Comparison of ENCODE assay signal across 8 mouse cellular contexts in genomic region chr13:98031642-98031960, GRCm38 (mm10).
DNase-seq lines count a peak whose midpoint lies in the region; ATAC-seq and TF ChIP-seq lines count a peak whose summit lies in the region.

No protein-coding gene starts in this region.

- peak overlapping the region; percentile 55; the same call in 1 of the 2 replicates for H3K27ac ChIP-seq in heart, adult 2 months
- H3K27ac ChIP-seq in ES-Bruce4 (ENCODE audit: insufficient read depth, low read length): no peak overlapping the region

- H3K9me3 ChIP-seq in ES-Bruce4 (replicated peaks; ENCODE audit: control insufficient read depth, insufficient read depth, low read length, poor library complexity, severe bottlenecking): no peaks in the 10 kb centered on the region

- TF ChIP-seq CTCF in heart, adult 2 months (IDR thresholded peaks at IDR 0.05): no peak
- TF ChIP-seq CTCF in ES-Bruce4 (IDR thresholded peaks at IDR 0.05; ENCODE audit: low read depth, low read length): no peak

- peak overlapping the region; percentile 35; the same call in 1 of the 2 replicates for H3K9ac ChIP-seq in heart, adult 2 months (ENCODE audit: low read depth, low read length)
- H3K9ac ChIP-seq in ES-Bruce4 (ENCODE audit: low read depth, poor library complexity, severe bottlenecking): 0 out of 2 replicates have a peak overlapping the region, but pooled peaks have one; percentile 1

- ATAC-seq in hematopoietic stem cell, adult 5-6 weeks (replicated peaks in 1 of 2; ENCODE audit: insufficient read depth in 1 of 2, low FRiP score in 2 of 2, low TSS enrichment in 1 of 2, low read depth in 1 of 2, poor library complexity in 2 of 2, severe bottlenecking in 2 of 2): peak; percentile 17 to 29; a peak in 1 of 4 replicates
- ATAC-seq in megakaryocyte progenitor cell, adult 5-6 weeks (replicated peaks; ENCODE audit: poor library complexity): peak; percentile 30

- H3K36me3 ChIP-seq in heart, adult 2 months (ENCODE audit: control insufficient read depth, insufficient read depth, low read length): no peaks in the 10 kb centered on the region
- no peaks in the 10 kb centered on the region for H3K36me3 ChIP-seq in ES-Bruce4 (ENCODE audit: control insufficient read depth, insufficient read depth, low read length, poor library complexity, severe bottlenecking)

- H3K79me2 ChIP-seq in heart, adult 2 months (replicated peaks; ENCODE audit: control insufficient read depth, insufficient read depth, low read length): no peaks in the 10 kb centered on the region

- TF ChIP-seq POLR2A in heart, adult 2 months (IDR thresholded peaks at IDR 0.05; ENCODE audit: insufficient read depth, low read depth, low read length): no peak
- TF ChIP-seq POLR2A in ES-Bruce4 (IDR thresholded peaks at IDR 0.05; ENCODE audit: insufficient read depth, low read length): no peak

- H3K27me3 ChIP-seq in heart, adult 2 months (ENCODE audit: control insufficient read depth, insufficient read depth, low read length): no peaks in the 10 kb centered on the region
- H3K27me3 ChIP-seq in ES-Bruce4 (ENCODE audit: control insufficient read depth, insufficient read depth, low read length, poor library complexity, severe bottlenecking): no peaks in the 10 kb centered on the region

- peaks cover 10% of the 10 kb centered on the region for H3K4me1 ChIP-seq in heart, adult 2 months (ENCODE audit: control insufficient read depth, insufficient read depth, low read length)
- peaks cover 2% of the 10 kb centered on the region for H3K4me1 ChIP-seq in ES-Bruce4 (ENCODE audit: control insufficient read depth, insufficient read depth, low read length)

- H3K4me3 ChIP-seq in heart, adult 2 months: peak overlapping the region; percentile 52
- peak overlapping the region; percentile 39 for H3K4me3 ChIP-seq in ES-Bruce4 (ENCODE audit: low read depth, low read length)

- no peak for TF ChIP-seq EP300 in heart, adult 2 months (IDR thresholded peaks at IDR 0.05; ENCODE audit: insufficient read depth, low read depth, low read length)
- no peak for TF ChIP-seq EP300 in ES-Bruce4 (IDR thresholded peaks at IDR 0.05; ENCODE audit: insufficient read depth, low read depth, low read length)

- no peak for DNase-seq in heart, adult 2 months
- DNase-seq in heart, postnatal 25 days (ENCODE audit: low spot score): no peak
- no peak for DNase-seq in right cerebral cortex, postnatal 14 days
- DNase-seq in right cerebral cortex, adult 18-20 months: no peak
- no peak for DNase-seq in left cerebral cortex, postnatal 4 days

- intact Hi-C loops in heart, adult 2 months (cut with DNase I): loop anchor here (1.0 to 5.0 kb wide), 5 partner anchors 9 to 271 kb away; partner anchors contain the start of gene Arhgef28
- intact Hi-C loops in heart, postnatal 25 days (cut with DNase I): loop anchor here (1.0 to 10.0 kb wide), 5 partner anchors 176 to 794 kb away; partner anchors contain the start of gene Arhgef28
- intact Hi-C loops in left cerebral cortex, postnatal 4 days (cut with DNase I): loop anchor here (5.0 kb wide), 2 partner anchors 191 to 211 kb away; no protein-coding TSS in a partner anchor

- WGBS in heart, adult 2 months: 10% methylated on average over 5 of the region's 5 CpGs
